In the genomic region with DNA sequence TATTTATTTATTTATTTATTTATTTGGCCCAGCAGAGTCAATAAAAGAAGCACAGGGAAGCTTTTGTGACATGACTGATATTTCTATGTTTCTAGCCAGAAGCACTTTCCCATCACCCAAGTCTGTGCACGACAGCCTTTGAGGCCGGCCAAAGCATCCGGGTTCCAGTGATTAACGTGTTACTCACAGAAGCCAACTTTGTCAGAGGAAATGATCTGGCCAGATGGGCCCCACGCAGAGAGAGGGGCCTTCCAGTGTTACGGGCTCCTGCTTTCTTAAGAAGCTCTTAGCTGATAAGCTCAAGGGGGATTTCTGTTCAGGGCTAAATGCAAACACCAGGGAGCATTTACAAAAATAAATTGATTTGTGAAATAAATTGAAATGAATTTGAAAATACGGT, we compare ENCODE assay signal across 14 mouse cellular contexts. TPM values are rescaled to one million over a fixed set of nuclear protein-coding genes. Genes with fewer than 3 reads are reported as not detected.
DNase-seq lines count a peak whose midpoint lies in the region; ATAC-seq and TF ChIP-seq lines count a peak whose summit lies in the region.
"Had no signal": no experiment of that assay in that cellular context is flagged by ENCODE, and none has a peak within 500 bp of the region (broad histone marks: within the 10 kb centered on the region; RNA-seq: fewer than 3 reads in every experiment).

No protein-coding gene starts in this region.

- H3K9ac ChIP-seq in liver, postnatal 0 days (replicated peaks): no peak overlapping the region
- no peak overlapping the region for H3K9ac ChIP-seq in liver, embryonic 11.5 days (ENCODE audit: low read depth, low read length)
- H3K9ac ChIP-seq: midbrain, embryonic 15.5 days had no signal

- no peaks in the 10 kb centered on the region for H3K27me3 ChIP-seq in liver, postnatal 0 days (ENCODE audit: insufficient read depth, low read length)
- H3K27me3 ChIP-seq in liver, embryonic 11.5 days (replicated peaks; ENCODE audit: control insufficient read depth, insufficient read depth, low read length): no peaks in the 10 kb centered on the region
- H3K27me3 ChIP-seq: midbrain, embryonic 15.5 days had no signal

- H3K27ac ChIP-seq in liver, postnatal 0 days (ENCODE audit: low read depth): no peak overlapping the region
- H3K27ac ChIP-seq in liver, embryonic 11.5 days (ENCODE audit: low read depth, low read length): 0 out of 2 replicates have a peak overlapping the region, but pooled peaks have one; percentile 33
- H3K27ac ChIP-seq: midbrain, embryonic 15.5 days had no signal

- no peaks in the 10 kb centered on the region for H3K36me3 ChIP-seq in liver, postnatal 0 days (replicated peaks; ENCODE audit: insufficient read depth, low read length)
- H3K36me3 ChIP-seq in liver, embryonic 11.5 days (ENCODE audit: control insufficient read depth, insufficient read depth, low read length): no peaks in the 10 kb centered on the region
- H3K36me3 ChIP-seq: midbrain, embryonic 15.5 days had no signal

- H3K4me2 ChIP-seq in liver, postnatal 0 days (ENCODE audit: low read depth, low read length): no peak overlapping the region
- H3K4me2 ChIP-seq in liver, embryonic 11.5 days: 0 out of 2 replicates have a peak overlapping the region, but pooled peaks have one; percentile 26
- H3K4me2 ChIP-seq: midbrain, embryonic 15.5 days had no signal

- no peak overlapping the region for H3K4me3 ChIP-seq in liver, postnatal 0 days (ENCODE audit: low read depth, low read length)
- no peak overlapping the region for H3K4me3 ChIP-seq in liver, embryonic 11.5 days (ENCODE audit: low read depth, low read length)
- H3K4me3 ChIP-seq: midbrain, embryonic 15.5 days had no signal

- TF ChIP-seq CTCF in liver, postnatal 0 days (IDR thresholded peaks at IDR 0.05; ENCODE audit: low read depth): no peak

- 39% methylated on average over 7 of the region's 7 CpGs for WGBS in liver, postnatal 0 days (ENCODE audit: insufficient replicate concordance)
- 37% methylated on average over 7 of the region's 7 CpGs for WGBS in liver, embryonic 11.5 days

- no peak for ATAC-seq in liver, postnatal 0 days
- ATAC-seq in liver, embryonic 11.5 days (replicated peaks; ENCODE audit: low FRiP score): peak; percentile 72
- ATAC-seq: intestine, embryonic 16.5 days; lung, postnatal 0 days; midbrain, embryonic 15.5 days had no signal

- peaks cover 2% of the 10 kb centered on the region; the same call in 1 of the 2 replicates for H3K4me1 ChIP-seq in liver, postnatal 0 days (ENCODE audit: insufficient read depth)
- H3K4me1 ChIP-seq in liver, embryonic 11.5 days (replicated peaks; ENCODE audit: control insufficient read depth, insufficient read depth, low read length): 0 out of 2 replicates have a peak, but pooled peaks cover 8% of the 10 kb centered on the region

- peak; percentile 53 to 61 for DNase-seq in cerebellum, postnatal 14 days
- DNase-seq in cerebellum, adult 8-10 months: no peak
- peak; percentile 53 for DNase-seq in liver
- no peak for DNase-seq in liver, postnatal 0 days
- DNase-seq in embryo, embryonic 10.5 days (ENCODE audit: low spot score): peak; percentile 47
- DNase-seq in liver, embryonic 11.5 days (ENCODE audit: low spot score): no peak
- DNase-seq in right cerebral cortex, postnatal 4 days: no peak
- no peak for DNase-seq in layer of hippocampus, adult 8-10 months (ENCODE audit: low spot score in 2 of 2)
- DNase-seq: adrenal gland, postnatal 25 days; cerebellum, adult 9-10 months; thymus, adult 18-20 months had no signal

- no peak for TF ChIP-seq EP300 in liver, postnatal 0 days (IDR thresholded peaks at IDR 0.05; ENCODE audit: low read depth)

- H3K9me3 ChIP-seq in liver, postnatal 0 days (ENCODE audit: low read length): no peaks in the 10 kb centered on the region
- H3K9me3 ChIP-seq in liver, embryonic 11.5 days (ENCODE audit: control insufficient read depth, low read length): no peaks in the 10 kb centered on the region
- H3K9me3 ChIP-seq: midbrain, embryonic 15.5 days had no signal

RNA-seq across cellular contexts. Expression of a gene that starts 40.4 kb away (rescaled TPM):
- 3.7 and 4.2 TPM in 2 replicates for polyA plus RNA-seq in liver, postnatal 0 days (2015; fragmentation: Nextera tagmentation; extraction: Ambion mirVana)
- polyA plus RNA-seq in liver, embryonic 11.5 days (2014; fragmentation: Nextera tagmentation; extraction: Ambion mirVana): 14.8 and 15.0 TPM in 2 replicates
- 10 to 100 TPM; 28.0 to 37.1 (median 32.3) TPM for total RNA-seq in layer of hippocampus, adult 8-10 months (2022)

Comparison
In these comparisons a context has a peak if more than half of its experiments do, and no peak if none do; other contexts are left out.
1. DNase-seq: peak in cerebellum, postnatal 14 days (2 of 2), liver (single experiment) and embryo, embryonic 10.5 days (single experiment); none in cerebellum, adult 8-10 months (single experiment), liver, postnatal 0 days (single experiment), liver, embryonic 11.5 days (single experiment), right cerebral cortex, postnatal 4 days (single experiment) and layer of hippocampus, adult 8-10 months (0 of 2).